ENCODE assay signal across 24 mouse cellular contexts in the genomic region with DNA sequence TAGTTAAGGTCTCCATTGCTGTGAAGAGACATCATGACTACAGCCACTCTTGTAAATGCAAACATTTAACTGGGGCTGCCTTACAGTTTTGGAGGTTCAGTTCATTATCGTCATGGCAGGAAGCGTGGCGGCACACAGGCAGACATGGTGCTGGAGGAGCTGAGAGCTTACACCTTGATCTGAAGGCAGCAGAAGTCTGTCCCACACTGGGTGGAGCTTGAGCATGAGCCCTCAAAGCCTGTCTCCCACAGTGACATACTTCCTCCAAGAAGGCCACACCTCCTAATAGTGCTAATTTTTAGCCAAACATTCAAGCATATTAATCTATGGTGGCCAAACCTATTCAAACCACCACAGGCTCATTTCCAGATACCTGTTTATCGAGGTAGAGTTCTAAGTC. TPM values are rescaled to one million over a fixed set of nuclear protein-coding genes. Genes with fewer than 3 reads are reported as not detected.
DNase-seq lines count a peak whose midpoint lies in the region; ATAC-seq lines count a peak whose summit lies in the region.
"Had no signal": no experiment of that assay in that cellular context is flagged by ENCODE, and none has a peak within 500 bp of the region (broad histone marks: within the 10 kb centered on the region; RNA-seq: fewer than 3 reads in every experiment).

Gene A630001G21Rik, minus strand, starts transcription at position 208 of the 400 bp plus-strand sequence.

- DNase-seq in T-cell, adult 2 months (ENCODE audit: low spot score) = peak; percentile 23
- no peak for DNase-seq in left cerebral cortex, adult 9 months (ENCODE audit: low spot score in 2 of 2)
- no peak for DNase-seq in right cerebral cortex, adult 18-20 months
- DNase-seq: adrenal gland, postnatal 10 days; cerebellum, adult 11-12 months; cerebellum, postnatal 14 days; embryo, embryonic 11 days; forebrain, postnatal 0 days; heart, adult 18-20 months; liver, embryonic 13.5 days; midbrain, embryonic 14.5 days; thymus, postnatal 4 days had no signal

- WGBS in intestine, embryonic 15.5 days = 89% methylated on average over 4 of the region's 4 CpGs
- WGBS in intestine, embryonic 16.5 days = 87% methylated on average over 4 of the region's 4 CpGs
- WGBS in forebrain, embryonic 12.5 days = 98% methylated on average over 4 of the region's 4 CpGs

- H3K4me2 ChIP-seq in intestine, embryonic 15.5 days (replicated peaks) = no peak within 1 kb of the TSS
- H3K4me2 ChIP-seq in intestine, embryonic 16.5 days (ENCODE audit: low read depth, low read length) = no peak within 1 kb of the TSS
- no peak within 1 kb of the TSS for H3K4me2 ChIP-seq in forebrain, embryonic 12.5 days
- H3K4me2 ChIP-seq: heart, embryonic 15.5 days; limb, embryonic 13.5 days; liver, embryonic 13.5 days; lung, embryonic 15.5 days; neural tube, embryonic 15.5 days had no signal

- H3K36me3 ChIP-seq in intestine, embryonic 15.5 days = no peaks in the 10 kb centered on the region
- H3K36me3 ChIP-seq in intestine, embryonic 16.5 days (ENCODE audit: control insufficient read depth, insufficient read depth, low read length) = no peaks in the 10 kb centered on the region
- no peaks in the 10 kb centered on the region for H3K36me3 ChIP-seq in forebrain, embryonic 12.5 days (replicated peaks)
- H3K36me3 ChIP-seq: heart, embryonic 15.5 days; limb, embryonic 13.5 days; liver, embryonic 13.5 days; lung, embryonic 15.5 days; neural tube, embryonic 15.5 days had no signal

- H3K9ac ChIP-seq in intestine, embryonic 15.5 days = no peak within 1 kb of the TSS
- no peak within 1 kb of the TSS for H3K9ac ChIP-seq in intestine, embryonic 16.5 days (ENCODE audit: low read depth, low read length)
- H3K9ac ChIP-seq in forebrain, embryonic 12.5 days = no peak within 1 kb of the TSS
- H3K9ac ChIP-seq: forebrain, postnatal 0 days; heart, embryonic 15.5 days; limb, embryonic 13.5 days; liver, embryonic 13.5 days; lung, embryonic 15.5 days; neural tube, embryonic 15.5 days had no signal

- no peaks in the 10 kb centered on the region for H3K27me3 ChIP-seq in intestine, embryonic 15.5 days (replicated peaks)
- H3K27me3 ChIP-seq in intestine, embryonic 16.5 days (replicated peaks; ENCODE audit: control insufficient read depth, insufficient read depth, low read length) = no peaks in the 10 kb centered on the region
- no peaks in the 10 kb centered on the region for H3K27me3 ChIP-seq in forebrain, embryonic 12.5 days
- H3K27me3 ChIP-seq: heart, embryonic 15.5 days; limb, embryonic 13.5 days; liver, embryonic 13.5 days; lung, embryonic 15.5 days; neural tube, embryonic 15.5 days had no signal

- no peaks in the 10 kb centered on the region for H3K9me3 ChIP-seq in intestine, embryonic 15.5 days
- no peaks in the 10 kb centered on the region for H3K9me3 ChIP-seq in intestine, embryonic 16.5 days (ENCODE audit: control insufficient read depth, low read length)
- no peaks in the 10 kb centered on the region for H3K9me3 ChIP-seq in forebrain, embryonic 12.5 days
- H3K9me3 ChIP-seq: heart, embryonic 15.5 days; limb, embryonic 13.5 days; liver, embryonic 13.5 days; lung, embryonic 15.5 days; neural tube, embryonic 15.5 days had no signal

- H3K4me3 ChIP-seq in intestine, embryonic 15.5 days (replicated peaks) = no peak within 1 kb of the TSS
- no peak within 1 kb of the TSS for H3K4me3 ChIP-seq in intestine, embryonic 16.5 days (ENCODE audit: low read length)
- H3K4me3 ChIP-seq in forebrain, embryonic 12.5 days (replicated peaks) = no peak within 1 kb of the TSS
- H3K4me3 ChIP-seq: heart, embryonic 15.5 days; limb, embryonic 13.5 days; liver, embryonic 13.5 days; lung, embryonic 15.5 days; myocyte; neural tube, embryonic 15.5 days had no signal

- peak; percentile 43; the same call in 1 of the 2 replicates for ATAC-seq in intestine, embryonic 15.5 days
- no peak for ATAC-seq in intestine, embryonic 16.5 days
- ATAC-seq in hematopoietic stem cell, adult 5-6 weeks (replicated peaks in 1 of 2; ENCODE audit: insufficient read depth in 1 of 2, low FRiP score in 2 of 2, low TSS enrichment in 1 of 2, low read depth in 1 of 2, poor library complexity in 2 of 2, severe bottlenecking in 2 of 2) = no peak
- no peak for ATAC-seq in monocyte, adult 5-6 weeks (replicated peaks; ENCODE audit: insufficient number of reproducible peaks, low FRiP score, low TSS enrichment, poor library complexity, severe bottlenecking)
- ATAC-seq in forebrain, embryonic 12.5 days (ENCODE audit: low FRiP score) = no peak
- ATAC-seq: forebrain, postnatal 0 days had no signal

- H3K4me1 ChIP-seq in intestine, embryonic 15.5 days (replicated peaks) = no peaks in the 10 kb centered on the region
- no peaks in the 10 kb centered on the region for H3K4me1 ChIP-seq in intestine, embryonic 16.5 days (ENCODE audit: control insufficient read depth, insufficient read depth, low read length)
- H3K4me1 ChIP-seq in forebrain, embryonic 12.5 days = no peaks in the 10 kb centered on the region
- H3K4me1 ChIP-seq: heart, embryonic 15.5 days; limb, embryonic 13.5 days; lung, embryonic 15.5 days had no signal

- H3K27ac ChIP-seq in intestine, embryonic 15.5 days = no peak within 1 kb of the TSS
- H3K27ac ChIP-seq in intestine, embryonic 16.5 days (ENCODE audit: low read length) = no peak within 1 kb of the TSS
- H3K27ac ChIP-seq in forebrain, embryonic 12.5 days = no peak within 1 kb of the TSS
- H3K27ac ChIP-seq: heart, embryonic 15.5 days; limb, embryonic 13.5 days; liver, embryonic 13.5 days; lung, embryonic 15.5 days; neural tube, embryonic 15.5 days; stomach, postnatal 0 days had no signal

RNA-seq across cellular contexts. Expression of gene A630001G21Rik, which starts in this region (rescaled TPM):
- polyA plus RNA-seq in intestine, embryonic 15.5 days (2015; fragmentation: Nextera tagmentation; extraction: Ambion mirVana) = 0.96 and 1.1 TPM in 2 replicates
- polyA plus RNA-seq in intestine, embryonic 16.5 days (2015; fragmentation: Nextera tagmentation; extraction: Ambion mirVana) = 0.56 and 1.3 TPM in 2 replicates
- 52.6 and 57.8 TPM in 2 replicates for total RNA-seq in hematopoietic stem cell, adult 5-6 weeks (2017)
- 106 to 140 TPM (median 120 TPM) in 3 replicates for total RNA-seq in monocyte, adult 5-6 weeks (2017)
- 0.53 and 1.6 TPM in 2 replicates for polyA plus RNA-seq in forebrain, embryonic 12.5 days (2016; fragmentation: Nextera tagmentation; extraction: Ambion mirVana)
- total RNA-seq: gastrocnemius, adult 8-10 months had no signal
